Mouse (Mus musculus) heart, postnatal 0 days (tissue): ENCODE data around the gene Peg3.

Source experiments
- CTCF ChIP-seq: IDR thresholded peaks from 2 replicates; pipeline ENCODE4 v1.5.1; 2016; ENCODE audit warnings: antibody characterized with exemption, control low read depth, low read depth
- EP300 ChIP-seq: IDR thresholded peaks from 2 replicates; pipeline ENCODE4 v1.6.1; 2016; ENCODE audit warnings: antibody characterized with exemption, low read depth

GRCm38 (mm10) chr7:6728263-6728931 lies 1.8 kb downstream of the Peg3 start:
- no peak for TF ChIP-seq CTCF
- TF ChIP-seq EP300, result no peak
